Mouse (Mus musculus): ENCODE data around the gene Gm20388. TPM values are rescaled to one million over a fixed set of nuclear protein-coding genes. Genes with fewer than 3 reads are reported as not detected.
A peak's percentile ranks its signal among the peaks of the same experiment; 100 is the strongest.

Gene Gm20388
- polyA plus RNA-seq, 1 experiment from 2014 or later: 3.6 TPM

- Histone ChIP-seq H3K27me3 (replicated peaks; ENCODE audit: low read depth, poor library complexity, severe bottlenecking) (no peaks in the 10 kb centered on the region), H3K36me3 (replicated peaks) (peaks cover 46% of the 10 kb centered on the region), H3K9me3 (peaks cover 7% of the 10 kb centered on the region; the same call in 1 of the 2 replicates), H3K4me3 (no peak overlapping the region), H3K4me1 (peaks cover 31% of the 10 kb centered on the region), H3K27ac (replicated peaks) (no peak overlapping the region)
- 79% methylated on average over 5 of the region's 5 CpGs for WGBS
- DNase-seq (ENCODE audit: low spot score): no peak
These were observed 337.0 kb downstream of the Gm20388 start for GRCm38 (mm10) chr8:120247618-120248017.

- H3K36me3 ChIP-seq (replicated peaks): peaks cover 42% of the 10 kb centered on the region
- no peak for DNase-seq (ENCODE audit: low spot score)
- peaks cover 35% of the 10 kb centered on the region for H3K4me1 ChIP-seq
- no peaks in the 10 kb centered on the region for H3K27me3 ChIP-seq (replicated peaks; ENCODE audit: low read depth, poor library complexity, severe bottlenecking)
- H3K4me3 ChIP-seq: no peak overlapping the region
- peaks cover 7% of the 10 kb centered on the region; the same call in 1 of the 2 replicates for H3K9me3 ChIP-seq
- 82% methylated on average over 7 of the region's 7 CpGs for WGBS
- H3K27ac ChIP-seq (replicated peaks): no peak overlapping the region
These were observed 337.4 kb downstream of the Gm20388 start for GRCm38 (mm10) chr8:120248031-120248430.

DNA sequence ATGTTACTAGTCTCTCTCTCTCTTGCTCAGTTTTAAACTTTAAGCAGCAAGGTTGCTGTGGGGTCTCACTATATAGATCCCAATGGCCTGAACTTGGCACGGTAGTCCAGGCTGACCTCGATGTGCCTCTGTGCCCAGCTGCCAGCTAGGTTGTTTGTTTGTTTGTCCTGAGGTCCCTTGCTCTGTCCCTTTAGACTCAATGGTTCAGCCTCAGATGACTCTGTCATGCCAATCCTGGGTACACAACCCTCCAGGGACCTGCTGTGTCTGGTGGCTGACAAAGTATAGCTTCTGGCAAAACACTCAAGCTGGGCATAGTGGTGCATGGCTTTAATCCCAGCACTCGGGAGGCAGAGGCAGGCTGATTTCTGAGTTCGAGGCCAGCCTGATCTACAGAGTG lies 337.8 kb downstream of the Gm20388 start:
- Histone ChIP-seq H3K27ac (replicated peaks) (no peak overlapping the region), H3K27me3 (replicated peaks; ENCODE audit: low read depth, poor library complexity, severe bottlenecking) (no peaks in the 10 kb centered on the region), H3K4me3 (no peak overlapping the region), H3K4me1 (peaks cover 36% of the 10 kb centered on the region), H3K9me3 (peaks cover 7% of the 10 kb centered on the region; the same call in 1 of the 2 replicates), H3K36me3 (replicated peaks) (peaks cover 38% of the 10 kb centered on the region)
- no peak for DNase-seq (ENCODE audit: low spot score)
- 90% methylated on average over 4 of the region's 4 CpGs for WGBS

GRCm38 (mm10) chr8:120249800-120250336 lies 339.2 kb downstream of the Gm20388 start:
- WGBS: 82% methylated on average over 9 of the region's 9 CpGs
- no peak for DNase-seq (ENCODE audit: low spot score)
- Histone ChIP-seq H3K4me3 (no peak overlapping the region), H3K9me3 (no peaks in the 10 kb centered on the region), H3K27ac (replicated peaks) (peak overlapping the region; percentile 20), H3K4me1 (peaks cover 48% of the 10 kb centered on the region), H3K36me3 (replicated peaks) (peaks cover 24% of the 10 kb centered on the region), H3K27me3 (replicated peaks; ENCODE audit: low read depth, poor library complexity, severe bottlenecking) (no peaks in the 10 kb centered on the region)

DNA sequence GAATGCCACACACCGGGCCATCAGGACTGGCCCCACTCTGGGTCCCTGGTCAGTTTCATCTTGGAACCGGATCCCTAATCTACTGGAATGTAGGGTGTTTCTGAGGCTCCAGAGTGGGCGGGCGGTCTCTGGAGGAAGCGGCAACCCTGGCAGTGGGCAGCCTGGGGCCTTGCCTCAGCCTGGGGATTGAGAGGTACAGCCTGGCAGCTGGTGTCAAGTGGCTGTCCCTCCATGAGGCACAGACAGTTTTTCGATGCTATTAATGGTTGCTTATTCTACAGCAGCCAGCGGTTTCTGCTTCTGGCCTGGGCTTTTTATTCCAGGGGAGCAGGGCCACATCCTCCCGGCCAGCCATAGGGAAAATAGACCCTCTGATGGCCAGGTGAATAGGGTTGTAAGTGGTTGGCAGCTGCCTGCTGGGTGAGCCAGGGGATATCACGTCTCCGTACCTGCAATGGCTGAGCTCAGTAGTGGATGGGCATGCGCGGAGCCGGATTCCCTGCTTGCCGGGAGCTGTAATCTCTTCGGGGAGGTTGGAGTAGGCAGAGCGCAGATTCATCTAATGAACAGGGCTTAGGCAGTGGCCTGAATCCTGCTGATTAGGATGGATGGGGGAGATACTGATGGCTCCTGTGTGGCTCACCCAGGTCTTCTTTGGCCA lies 340.2 kb downstream of the Gm20388 start:
- no peak for DNase-seq (ENCODE audit: low spot score)
- Histone ChIP-seq H3K27me3 (replicated peaks; ENCODE audit: low read depth, poor library complexity, severe bottlenecking) (no peaks in the 10 kb centered on the region), H3K4me3 (no peak overlapping the region), H3K4me1 (peaks cover 58% of the 10 kb centered on the region), H3K27ac (replicated peaks) (peak overlapping the region; percentile 26), H3K9me3 (no peaks in the 10 kb centered on the region), H3K36me3 (replicated peaks) (peaks cover 20% of the 10 kb centered on the region)
- 72% methylated on average over 16 of the region's 16 CpGs for WGBS

GRCm38 (mm10) chr8:120251411-120252035 lies 340.9 kb downstream of the Gm20388 start:
- Histone ChIP-seq H3K36me3 (replicated peaks) (peaks cover 14% of the 10 kb centered on the region), H3K27me3 (replicated peaks; ENCODE audit: low read depth, poor library complexity, severe bottlenecking) (no peaks in the 10 kb centered on the region), H3K4me1 (peaks cover 65% of the 10 kb centered on the region), H3K4me3 (no peak overlapping the region), H3K27ac (replicated peaks) (peak overlapping the region; percentile 26), H3K9me3 (no peaks in the 10 kb centered on the region)
- no peak for DNase-seq (ENCODE audit: low spot score)
- WGBS: 72% methylated on average over 9 of the region's 9 CpGs

DNA sequence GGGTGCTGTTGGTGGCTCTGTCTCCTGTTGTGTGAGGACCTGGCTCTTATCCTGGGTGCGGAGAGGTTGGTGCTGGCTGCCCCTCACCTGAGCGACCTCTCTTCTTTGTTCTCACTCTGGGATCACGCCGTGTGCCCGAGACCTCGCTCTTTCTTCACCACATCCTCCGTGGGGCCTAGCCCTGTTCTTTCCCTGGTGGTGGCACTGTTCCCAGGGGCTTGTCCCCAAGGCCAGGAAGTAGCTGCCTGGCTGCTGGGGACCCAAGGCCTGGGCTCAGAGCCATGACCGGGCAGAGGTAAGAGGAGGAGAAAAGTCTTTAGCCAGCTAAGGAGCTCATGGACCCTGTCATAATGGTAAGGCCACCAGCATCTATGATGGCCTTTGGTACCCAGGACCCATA lies 343.0 kb downstream of the Gm20388 start:
- Histone ChIP-seq H3K9me3 (no peaks in the 10 kb centered on the region), H3K4me3 (no peak overlapping the region), H3K36me3 (replicated peaks) (peaks cover 4% of the 10 kb centered on the region; the same call in 1 of the 2 replicates), H3K27ac (replicated peaks) (peak overlapping the region; percentile 52), H3K27me3 (replicated peaks; ENCODE audit: low read depth, poor library complexity, severe bottlenecking) (no peaks in the 10 kb centered on the region), H3K4me1 (peaks cover 81% of the 10 kb centered on the region)
- DNase-seq (ENCODE audit: low spot score): no peak
- WGBS: 81% methylated on average over 8 of the region's 8 CpGs

DNA sequence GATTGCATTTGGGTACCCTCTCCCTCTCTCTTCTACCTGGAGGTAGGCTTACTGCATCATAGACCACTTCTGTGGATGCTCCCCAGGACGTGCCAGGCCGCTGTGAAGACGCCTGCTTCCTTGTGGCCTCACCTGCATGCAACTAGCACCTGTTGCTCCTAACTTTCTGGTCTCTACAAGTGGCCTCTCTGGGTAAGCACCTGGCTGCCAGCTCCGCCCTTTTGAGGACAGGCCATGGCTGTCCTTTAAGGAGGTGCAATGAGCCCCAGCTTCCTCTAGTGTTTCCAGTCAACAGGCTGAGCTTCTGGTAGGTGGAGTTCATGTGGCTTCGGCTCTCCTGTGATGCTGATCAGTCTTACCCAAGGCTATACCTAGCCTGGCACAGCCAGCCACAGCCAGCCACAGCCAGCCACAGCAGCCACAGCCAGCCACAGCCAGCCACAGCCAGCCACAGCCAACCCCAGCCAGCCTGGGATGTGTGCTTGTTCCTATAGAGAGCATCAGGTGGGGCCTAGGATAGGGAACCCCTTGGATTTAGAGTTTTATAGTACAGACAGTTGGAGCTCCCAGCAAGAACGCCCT lies 344.9 kb downstream of the Gm20388 start:
- WGBS: 88% methylated on average over 6 of the region's 6 CpGs
- Histone ChIP-seq H3K9me3 (no peaks in the 10 kb centered on the region), H3K4me1 (peaks cover 88% of the 10 kb centered on the region), H3K27ac (replicated peaks) (peak overlapping the region; percentile 66), H3K36me3 (replicated peaks) (peaks cover 4% of the 10 kb centered on the region; the same call in 1 of the 2 replicates), H3K4me3 (no peak overlapping the region), H3K27me3 (replicated peaks; ENCODE audit: low read depth, poor library complexity, severe bottlenecking) (no peaks in the 10 kb centered on the region)
- no peak for DNase-seq (ENCODE audit: low spot score)

GRCm38 (mm10) chr8:120256958-120257357 lies 346.3 kb downstream of the Gm20388 start:
- H3K4me3 ChIP-seq: no peak overlapping the region
- H3K9me3 ChIP-seq: no peaks in the 10 kb centered on the region
- peaks cover 88% of the 10 kb centered on the region for H3K4me1 ChIP-seq
- H3K27me3 ChIP-seq (replicated peaks; ENCODE audit: low read depth, poor library complexity, severe bottlenecking): no peaks in the 10 kb centered on the region
- WGBS: 50% methylated on average over 6 of the region's 6 CpGs
- peak overlapping the region; percentile 66 for H3K27ac ChIP-seq (replicated peaks)
- no peak for DNase-seq (ENCODE audit: low spot score)
- peaks cover 4% of the 10 kb centered on the region; the same call in 1 of the 2 replicates for H3K36me3 ChIP-seq (replicated peaks)

GRCm38 (mm10) chr8:120259206-120259605 lies 348.6 kb downstream of the Gm20388 start:
- DNase-seq (ENCODE audit: low spot score): peak; percentile 66
- Histone ChIP-seq H3K27ac (replicated peaks) (peak overlapping the region; percentile 72), H3K4me3 (no peak overlapping the region; the same call in 1 of the 2 replicates), H3K27me3 (replicated peaks; ENCODE audit: low read depth, poor library complexity, severe bottlenecking) (peaks cover 14% of the 10 kb centered on the region), H3K9me3 (no peaks in the 10 kb centered on the region), H3K36me3 (replicated peaks) (peaks cover 4% of the 10 kb centered on the region; the same call in 1 of the 2 replicates), H3K4me1 (peaks cover 94% of the 10 kb centered on the region)
- whole genome bisulfite sequencing: 64% methylated on average over 13 of the region's 13 CpGs

DNA sequence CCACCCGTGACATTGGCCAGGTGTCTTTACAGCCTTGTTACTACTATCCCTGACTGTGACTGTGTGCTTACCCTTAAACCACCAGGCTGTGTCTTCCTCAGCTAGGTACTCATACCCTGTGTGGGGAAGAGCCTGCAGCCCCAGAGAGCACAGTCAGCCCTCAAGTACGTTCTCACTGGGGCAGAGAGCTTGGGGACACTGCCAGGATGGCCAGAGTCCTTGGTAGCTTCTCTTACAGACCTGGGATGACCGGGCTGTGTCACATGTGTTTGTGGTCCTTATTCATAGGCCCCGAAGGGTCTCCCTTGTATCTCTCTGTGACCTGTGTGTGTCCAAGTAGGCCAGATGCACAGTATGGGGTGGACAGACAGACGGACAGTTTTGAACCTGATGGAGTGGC lies 350.0 kb downstream of the Gm20388 start:
- DNase-seq (ENCODE audit: low spot score): no peak
- Histone ChIP-seq H3K27ac (replicated peaks) (peak overlapping the region; percentile 68), H3K4me1 (peaks cover 95% of the 10 kb centered on the region), H3K27me3 (replicated peaks; ENCODE audit: low read depth, poor library complexity, severe bottlenecking) (peaks cover 14% of the 10 kb centered on the region), H3K4me3 (no peak overlapping the region), H3K9me3 (no peaks in the 10 kb centered on the region), H3K36me3 (replicated peaks) (peaks cover 4% of the 10 kb centered on the region; the same call in 1 of the 2 replicates)
- WGBS: 77% methylated on average over 5 of the region's 5 CpGs

- Histone ChIP-seq H3K9me3 (no peaks in the 10 kb centered on the region), H3K36me3 (replicated peaks) (peaks cover 4% of the 10 kb centered on the region; the same call in 1 of the 2 replicates), H3K4me1 (peaks cover 95% of the 10 kb centered on the region), H3K27ac (replicated peaks) (peak overlapping the region; percentile 68), H3K4me3 (peak overlapping the region; percentile 19; the same call in 1 of the 2 replicates), H3K27me3 (replicated peaks; ENCODE audit: low read depth, poor library complexity, severe bottlenecking) (peaks cover 14% of the 10 kb centered on the region)
- WGBS: 39% methylated on average over 21 of the region's 21 CpGs
- peak; percentile 56 for DNase-seq (ENCODE audit: low spot score)
These were observed 350.9 kb downstream of the Gm20388 start for GRCm38 (mm10) chr8:120261338-120262120.

Measured in embryonic facial prominence, embryonic 10.5 days (tissue).